Mouse (Mus musculus) heart, adult 2 months (tissue): ENCODE data around the gene Cep63.

ENCODE experiments used
- CTCF ChIP-seq: fragments of 200-600 bp; IDR thresholded peaks from 2 replicates; pipeline ENCODE4 v1.8.1; 2022; ENCODE audit warnings: antibody characterized with exemption, mild to moderate bottlenecking, moderate library complexity
- EP300 ChIP-seq: fragments of 200-500 bp; IDR thresholded peaks from 2 replicates; pipeline ENCODE4 v1.6.1; 2011; ENCODE audit warnings: low read depth, low read length, control low read depth; ENCODE audit not compliant: insufficient read depth
- POLR2A ChIP-seq: fragments of 200-500 bp; IDR thresholded peaks from 2 replicates; pipeline ENCODE4 v1.6.1; 2011; ENCODE audit warnings: mild to moderate bottlenecking, low read depth, low read length, control low read depth; ENCODE audit not compliant: insufficient read depth

DNA sequence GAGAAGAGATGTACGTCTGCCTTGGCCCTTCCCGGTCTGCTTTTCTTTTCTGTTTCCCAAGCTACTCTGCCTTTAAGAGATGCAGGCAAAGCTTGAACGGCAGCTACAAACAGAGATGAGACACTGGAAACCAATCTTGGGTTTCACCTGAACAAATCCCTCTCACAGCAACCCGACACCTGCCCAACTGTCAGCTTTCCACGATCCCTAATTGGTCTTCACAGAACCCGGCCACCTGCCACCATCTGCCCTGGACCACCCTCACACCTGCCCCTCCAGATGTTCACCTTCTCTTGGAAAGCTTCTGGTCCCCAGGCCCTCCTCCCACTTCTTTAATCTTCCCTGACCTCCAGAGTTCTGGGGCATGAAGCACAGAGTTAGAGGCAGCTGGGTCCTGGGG, 41.8 kb upstream of the Cep63 start:
- no peak for TF ChIP-seq CTCF
- TF ChIP-seq EP300 = no peak
- TF ChIP-seq POLR2A = no peak
